Mouse (Mus musculus) CH12.LX (cell line): ENCODE data around the gene Cdk9. TPM values are rescaled to one million over a fixed set of nuclear protein-coding genes. Genes with fewer than 3 reads are reported as not detected.

Experiments
- DNase-seq: peaks from one replicate; pipeline ENCODE4 v3.0.0-alpha.2; 2013; ENCODE audit errors: extremely low read depth
- H3K27ac ChIP-seq: 2 replicates; pipeline ENCODE4 v1.5.1; 2012; ENCODE audit warnings: low read depth, mild to moderate bottlenecking, control low read depth, moderate library complexity; ENCODE audit not compliant: insufficient read depth
- H3K27me3 ChIP-seq: replicated peaks from 2 replicates; pipeline ENCODE3; 2012; ENCODE audit warnings: inconsistent platforms
- H3K36me3 ChIP-seq, 2 experiments: replicated peaks in 1 of 2; 2 replicates each; pipeline versions ENCODE3 to v1.6.1; 2012; ENCODE audit warnings: inconsistent platforms in 1 of 2, low read length in 1 of 2, mild to moderate bottlenecking in 1 of 2, mixed read lengths in 1 of 2, moderate library complexity in 1 of 2; ENCODE audit not compliant: control insufficient read depth in 1 of 2, insufficient read depth in 1 of 2
- H3K4me1 ChIP-seq, 2 experiments: 2 replicates each; pipeline ENCODE4 v1.6.1; 2012; ENCODE audit warnings: inconsistent platforms in 1 of 2, moderate library complexity in 1 of 2; ENCODE audit not compliant: insufficient read depth in 2 of 2, control insufficient read depth in 1 of 2
- H3K4me2 ChIP-seq: 2 replicates; pipeline ENCODE4 v1.6.1; 2012; ENCODE audit warnings: low read depth, mild to moderate bottlenecking, control low read depth; ENCODE audit not compliant: poor library complexity, insufficient read depth, severe bottlenecking
- H3K4me3 ChIP-seq, 3 experiments: fragments of 150-350 bp in 1 of 3; sonication (generic) in 1 of 3; replicated peaks in 1 of 3; 2 replicates each; pipeline versions ENCODE3 to v1.5.1; 2011 to 2012; ENCODE audit warnings: low read depth in 2 of 3, low read length in 2 of 3, mild to moderate bottlenecking in 2 of 3, moderate library complexity in 2 of 3, control low read depth in 1 of 3, improper control_type of control experiment in 1 of 3, inconsistent platforms in 1 of 3, mixed read lengths in 1 of 3; ENCODE audit not compliant: poor library complexity in 1 of 3
- H3K79me2 ChIP-seq: replicated peaks from 2 replicates; pipeline ENCODE4 v1.6.1; 2012; ENCODE audit warnings: mild to moderate bottlenecking, moderate library complexity; ENCODE audit not compliant: control insufficient read depth, poor library complexity, insufficient read depth, severe bottlenecking; ENCODE audit errors: extremely low read depth
- H3K9ac ChIP-seq: 2 replicates; pipeline ENCODE4 v1.6.1; 2012; ENCODE audit warnings: low read depth, mild to moderate bottlenecking, control low read depth, moderate library complexity; ENCODE audit not compliant: insufficient read depth
- H3K9me3 ChIP-seq: replicated peaks from 2 replicates; pipeline ENCODE3; 2012; ENCODE audit warnings: low read length, inconsistent platforms, mixed read lengths
- BHLHE40 ChIP-seq: IDR thresholded peaks from 2 replicates; pipeline ENCODE4 v1.6.1; 2011; ENCODE audit warnings: mild to moderate bottlenecking, low read depth, low read length, improper control_type of control experiment
- CHD1 ChIP-seq: IDR thresholded peaks from 2 replicates; pipeline ENCODE4 v1.6.1; 2012; ENCODE audit warnings: low read depth, low read length, improper control_type of control experiment, inconsistent platforms
- CHD2 ChIP-seq: IDR thresholded peaks from 2 replicates; pipeline ENCODE4 v1.6.1; 2011; ENCODE audit warnings: low read length, improper control_type of control experiment
- CTCF ChIP-seq, 2 experiments: IDR thresholded peaks in 1 of 2; conservative IDR thresholded peaks in 1 of 2; 2 replicates each; pipeline ENCODE4 v1.5.1; 2011 to 2012; ENCODE audit warnings: low read depth in 2 of 2, low read length in 2 of 2, improper control_type of control experiment in 1 of 2, inconsistent platforms in 1 of 2, mild to moderate bottlenecking in 1 of 2, moderate library complexity in 1 of 2
- ETS1 ChIP-seq: conservative IDR thresholded peaks from 2 replicates; pipeline ENCODE4 v1.6.1; 2012; ENCODE audit warnings: low read depth, mild to moderate bottlenecking, inconsistent platforms, low read length, improper control_type of control experiment, moderate library complexity
- JUN ChIP-seq: IDR thresholded peaks from 2 replicates; pipeline ENCODE4 v1.6.1; 2011; ENCODE audit warnings: low read depth, mild to moderate bottlenecking, low read length, improper control_type of control experiment, moderate library complexity; ENCODE audit not compliant: insufficient read depth
- MAFK ChIP-seq: IDR thresholded peaks from 2 replicates; pipeline ENCODE4 v1.6.1; 2011; ENCODE audit warnings: low read length, improper control_type of control experiment; ENCODE audit not compliant: insufficient replicate concordance
- MEF2A ChIP-seq: IDR thresholded peaks from 2 replicates; pipeline ENCODE4 v1.6.1; 2014; ENCODE audit warnings: low read depth, mild to moderate bottlenecking, inconsistent platforms, low read length, improper control_type of control experiment, borderline replicate concordance
- MYC ChIP-seq: IDR thresholded peaks from 2 replicates; pipeline ENCODE4 v1.6.1; 2011; ENCODE audit warnings: low read depth, mild to moderate bottlenecking, improper control_type of control experiment, low read length
- POLR2AphosphoS2 ChIP-seq: IDR thresholded peaks from 2 replicates; pipeline ENCODE4 v1.6.1; 2011; ENCODE audit warnings: low read depth, low read length, improper control_type of control experiment
- RCOR1 ChIP-seq: conservative IDR thresholded peaks from 2 replicates; pipeline ENCODE4 v1.6.1; 2012; ENCODE audit warnings: low read depth, mild to moderate bottlenecking, inconsistent platforms, low read length, improper control_type of control experiment
- TBP ChIP-seq: conservative IDR thresholded peaks from 2 replicates; pipeline ENCODE4 v1.6.1; 2011; ENCODE audit warnings: low read depth, low read length, improper control_type of control experiment
- ZC3H11A ChIP-seq: IDR thresholded peaks from 2 replicates; pipeline ENCODE4 v1.6.1; 2012; ENCODE audit warnings: low read depth, mild to moderate bottlenecking, inconsistent platforms, low read length, improper control_type of control experiment
- ZKSCAN1 ChIP-seq: IDR thresholded peaks from 2 replicates; pipeline ENCODE4 v1.6.1; 2012; ENCODE audit warnings: low read depth, inconsistent platforms, low read length, improper control_type of control experiment, borderline replicate concordance
- dilution Hi-C: fragments of 300-500 bp; cut with MboI; formaldehyde crosslinking; loops from 2 replicates; pipeline ENCODE4 v1.14.3; 2020; ENCODE audit warnings: low sequenced_read_pairs; ENCODE audit not compliant: extremely low pct_unique_long_range_greater_than_20kb, extremely low pct_ligation_motif_present
- in situ Hi-C: fragments of 300-500 bp; cut with MboI; formaldehyde crosslinking; loops from 3 replicates; pipeline ENCODE4 v1.14.3; 2019; ENCODE audit warnings: low sequenced_read_pairs, low pct_ligation_motif_present, low pct_unique_long_range_greater_than_20kb, mixed read lengths
- polyA plus RNA-seq: library from polyadenylated mRNA; unstranded; fragments of >175 nt; gene quantifications from 2 replicates; pipeline ENCODE4 v1.2.1, GENCODE M21; 2012; ENCODE audit warnings: low read depth; ENCODE audit not compliant: insufficient read length
- total RNA-seq, 2 experiments: library from RNA; depleted of rRNA; stranded (reverse); fragments of 300-350 nt in 1 of 2; fragments of >200 nt in 1 of 2; gene quantifications; 2 replicates each; pipeline ENCODE4 v1.2.3; 2012 to 2014

The Cdk9 gene
- total and polyA plus RNA-seq, 3 experiments, result 41.7 to 136 (median 73.7) TPM

DNA sequence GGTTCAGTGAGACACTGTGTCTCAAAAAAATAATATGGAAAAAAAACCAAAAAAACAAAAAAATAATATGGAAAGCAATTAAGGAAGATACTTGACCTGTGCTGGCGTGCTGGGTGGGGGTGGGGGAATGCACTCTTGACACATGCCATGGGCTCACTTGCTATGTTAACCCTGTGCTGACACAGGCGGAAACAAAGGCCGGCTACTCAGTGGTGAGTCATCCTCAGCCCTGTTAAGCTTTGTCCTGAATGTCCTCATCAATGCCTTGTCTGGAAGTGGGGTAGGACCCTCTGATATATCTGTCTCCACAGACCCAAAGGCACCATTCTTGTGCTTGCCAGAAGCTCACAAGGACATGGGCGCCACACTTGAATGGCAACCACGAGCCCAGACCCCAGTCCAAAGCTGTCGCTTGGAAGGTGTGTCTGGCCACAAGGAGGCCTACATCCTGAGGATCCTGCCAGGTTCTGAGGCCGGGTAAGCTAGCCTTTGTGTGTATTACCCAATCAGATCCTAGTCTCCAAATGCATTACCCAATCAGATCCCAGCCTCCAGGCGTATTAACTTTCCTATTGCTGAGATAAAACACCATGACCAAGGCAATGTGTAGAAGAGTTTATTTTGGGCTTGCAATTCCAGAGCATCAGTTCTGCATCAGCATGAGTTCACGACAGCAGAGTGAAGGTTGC lies 40.8 kb downstream of the Cdk9 start:
- no peak overlapping the region for H3K4me2 ChIP-seq
- TF ChIP-seq CHD2, result no peak
- no peak for TF ChIP-seq POLR2AphosphoS2
- TF ChIP-seq BHLHE40, result no peak
- H3K9ac ChIP-seq, result no peak overlapping the region
- H3K4me3 ChIP-seq, result no peak overlapping the region
- in situ Hi-C loops (loop anchor here (5.0 kb wide), 1 partner anchor 40 kb away; no protein-coding TSS in a partner anchor), dilution Hi-C loops (no loop called here)
- no peaks in the 10 kb centered on the region for H3K79me2 ChIP-seq
- DNase-seq, result no peak
- H3K4me1 ChIP-seq, result peaks cover 11 to 16% of the 10 kb centered on the region in 2 experiments
- peaks cover 2% of the 10 kb centered on the region for H3K9me3 ChIP-seq
- H3K36me3 ChIP-seq, result no peaks in the 10 kb centered on the region
- no peaks in the 10 kb centered on the region for H3K27me3 ChIP-seq
- H3K27ac ChIP-seq, result no peak overlapping the region

DNA sequence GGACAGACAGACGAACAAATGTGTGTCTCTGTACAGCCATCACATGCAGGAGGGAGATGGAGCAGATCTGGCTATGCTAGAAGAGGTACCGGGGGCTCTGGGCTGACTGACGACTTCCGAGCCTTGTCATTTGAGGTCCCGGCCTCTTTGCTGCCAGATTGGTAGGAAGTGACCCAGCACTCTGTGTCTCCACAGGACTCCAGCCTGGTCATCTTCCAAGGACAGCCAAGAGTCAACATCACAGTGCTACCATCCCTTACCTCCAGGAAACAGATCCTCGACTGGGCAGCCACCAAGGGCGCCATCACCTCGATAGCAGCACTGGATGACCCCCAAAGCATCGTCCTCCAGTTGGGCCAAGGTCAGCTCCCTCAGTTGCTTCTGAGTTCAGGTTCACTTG lies 41.7 kb downstream of the Cdk9 start:
- dilution Hi-C loops, result no loop called here
- in situ Hi-C loops, result loop anchor here (5.0 kb wide), 1 partner anchor 39 kb away; no protein-coding TSS in a partner anchor
- H3K4me1 ChIP-seq, result peaks cover 13 to 20% of the 10 kb centered on the region in 2 experiments
- H3K36me3 ChIP-seq, result no peaks in the 10 kb centered on the region
- H3K9me3 ChIP-seq, result no peaks in the 10 kb centered on the region
- H3K79me2 ChIP-seq, result no peaks in the 10 kb centered on the region
- H3K4me2 ChIP-seq, result no peak overlapping the region
- TF ChIP-seq CHD1, result no peak
- no peak for TF ChIP-seq ZC3H11A
- TF ChIP-seq TBP, result no peak
- no peak for TF ChIP-seq RCOR1
- TF ChIP-seq ETS1, result no peak
- no peak for TF ChIP-seq MAFK
- no peak for TF ChIP-seq JUN
- TF ChIP-seq MYC, result no peak
- no peak for TF ChIP-seq MEF2A
- TF ChIP-seq CTCF (conservative IDR thresholded peaks at IDR 0.05 in 1 of 2, IDR thresholded peaks at IDR 0.05 in 1 of 2; ENCODE audit: low read depth in 2 of 2, low read length in 2 of 2), result no peak
- no peak for TF ChIP-seq ZKSCAN1
- H3K27me3 ChIP-seq, result no peaks in the 10 kb centered on the region
- H3K4me3 ChIP-seq, result no peak overlapping the region
- no peak overlapping the region for H3K27ac ChIP-seq
- H3K9ac ChIP-seq, result no peak overlapping the region
- DNase-seq, result no peak
